Mouse (Mus musculus): Measurements from ENCODE around the gene Igf2bp3.

DNA sequence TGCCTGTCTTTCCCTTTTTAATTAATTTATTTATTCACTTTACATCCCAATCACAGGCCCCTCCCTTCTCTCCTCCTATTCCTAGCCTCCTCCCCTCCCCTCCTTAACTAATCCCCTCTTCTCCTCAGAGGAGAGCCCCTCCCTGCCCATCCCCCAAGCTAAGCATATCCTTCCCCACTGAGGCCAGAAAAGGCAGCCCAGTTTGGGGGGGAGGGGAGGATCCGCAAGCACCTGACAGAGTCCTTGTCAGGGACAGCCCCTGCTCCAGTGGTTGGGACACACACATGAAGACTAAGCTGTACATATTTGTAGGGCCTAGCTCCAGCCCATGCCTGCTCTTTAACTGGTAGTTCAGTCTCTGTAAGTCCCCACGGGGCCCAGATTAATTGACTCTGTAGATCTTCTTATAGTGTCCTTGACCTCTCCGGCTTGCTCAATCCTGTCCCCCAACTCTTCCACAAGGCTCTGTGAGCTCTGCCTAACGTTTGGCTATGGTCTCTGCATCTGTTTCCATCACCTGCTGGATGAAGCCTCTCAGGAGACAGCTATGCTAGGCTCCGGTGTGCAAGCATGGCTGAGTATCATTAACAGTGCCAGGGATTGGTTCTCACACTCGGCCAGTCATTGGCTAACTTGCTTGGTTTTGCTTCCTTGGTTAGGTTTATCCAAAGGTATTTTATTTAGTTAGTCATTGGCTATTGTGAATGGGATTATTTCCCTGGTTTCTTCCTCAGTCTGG, 82.2 kb downstream of the Igf2bp3 start:
- TF ChIP-seq CEBPB (IDR thresholded peaks at IDR 0.05; ENCODE audit: low read depth): no peak
- no peak for TF ChIP-seq MAX (IDR thresholded peaks at IDR 0.05)

All from C2C12 (cell line).